Mouse (Mus musculus): ENCODE data around the gene Srgap2.

The Srgap2 gene

GRCm38 (mm10) chr1:131400844-131401243, 126.3 kb downstream of the Srgap2 start:
- no peak for DNase-seq

GRCm38 (mm10) chr1:131398181-131398580, 129.0 kb downstream of the Srgap2 start:
- DNase-seq, result no peak

GRCm38 (mm10) chr1:131384406-131384805, 142.7 kb downstream of the Srgap2 start:
- DNase-seq, result peak; percentile 23 to 48

GRCm38 (mm10) chr1:131382184-131382583, 145.0 kb downstream of the Srgap2 start:
- no peak for DNase-seq

- DNase-seq, result peak; percentile 42 to 56
Observed at GRCm38 (mm10) chr1:131380254-131380653, 146.9 kb downstream of the Srgap2 start.

- DNase-seq, result no peak
Observed at GRCm38 (mm10) chr1:131378914-131379474, 148.2 kb downstream of the Srgap2 start.

- no peak for DNase-seq
Observed at GRCm38 (mm10) chr1:131378081-131378913, 148.9 kb downstream of the Srgap2 start.

- DNase-seq, result no peak
Observed at GRCm38 (mm10) chr1:131365832-131366231, 161.3 kb downstream of the Srgap2 start.

- no peak for DNase-seq
Observed at GRCm38 (mm10) chr1:131364432-131364831, 162.7 kb downstream of the Srgap2 start.

GRCm38 (mm10) chr1:131363887-131364286, 163.3 kb downstream of the Srgap2 start:
- DNase-seq, result no peak

- DNase-seq, result no peak
Observed at GRCm38 (mm10) chr1:131362089-131362488, 165.1 kb downstream of the Srgap2 start.

GRCm38 (mm10) chr1:131360800-131361199, 166.4 kb downstream of the Srgap2 start:
- DNase-seq, result no peak

GRCm38 (mm10) chr1:131359609-131360008, 167.5 kb downstream of the Srgap2 start:
- no peak for DNase-seq

GRCm38 (mm10) chr1:131357213-131357612, 169.9 kb downstream of the Srgap2 start:
- DNase-seq, result no peak

- no peak for DNase-seq
Observed at GRCm38 (mm10) chr1:131351436-131351835, 175.7 kb downstream of the Srgap2 start.

- no peak for DNase-seq
Observed at GRCm38 (mm10) chr1:131349993-131350510, 177.1 kb downstream of the Srgap2 start.

- no peak for DNase-seq
Observed at GRCm38 (mm10) chr1:131347708-131348107, 179.4 kb downstream of the Srgap2 start.

- no peak for DNase-seq
Observed at GRCm38 (mm10) chr1:131346916-131347555, 180.1 kb downstream of the Srgap2 start.

- DNase-seq, result peak; percentile 26 to 47
Observed at GRCm38 (mm10) chr1:131345422-131346419, 181.4 kb downstream of the Srgap2 start.

- DNase-seq, result no peak
Observed at GRCm38 (mm10) chr1:131344691-131345090, 182.5 kb downstream of the Srgap2 start.

- DNase-seq, result peak; percentile 17 to 45
Observed at GRCm38 (mm10) chr1:131336017-131336416, 191.1 kb downstream of the Srgap2 start.

GRCm38 (mm10) chr1:131335604-131336003, 191.5 kb downstream of the Srgap2 start:
- DNase-seq, result peak; percentile 69 to 76

All from kidney, postnatal 25 days (tissue).